Mouse (Mus musculus): ENCODE data around the gene Etl4. TPM values are rescaled to one million over a fixed set of nuclear protein-coding genes. Genes with fewer than 3 reads are reported as not detected.

Gene Etl4
- polyA plus RNA-seq, 1 experiment from 2014 or later = 32.2 TPM

DNA sequence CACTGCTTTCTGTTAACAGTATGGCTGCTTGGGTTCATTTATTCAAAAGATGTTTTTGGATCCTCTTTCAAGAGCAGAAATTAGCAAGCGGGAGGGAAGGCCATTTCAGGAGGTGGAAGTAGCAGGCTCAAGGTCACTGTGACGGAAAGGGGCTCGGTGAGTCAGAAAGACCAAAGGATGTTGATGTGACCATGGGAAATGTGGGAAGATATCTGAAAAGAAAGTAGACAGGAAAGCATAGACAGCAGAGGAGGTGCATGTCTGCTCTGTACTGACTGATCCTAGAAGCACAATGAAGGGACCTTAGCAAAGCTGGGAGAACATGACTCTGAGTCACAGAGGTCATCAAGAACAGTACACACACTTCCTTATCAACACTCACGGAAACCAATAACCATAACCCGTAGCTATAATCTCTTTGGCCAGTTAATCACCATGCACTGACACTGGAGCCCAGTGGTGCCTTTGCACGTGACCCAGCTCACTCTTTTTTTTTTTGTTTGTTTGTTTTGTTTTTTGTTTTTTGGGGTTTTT lies 866.7 kb downstream of the Etl4 start:
- no peaks in the 10 kb centered on the region for H3K9me3 ChIP-seq
- H3K36me3 ChIP-seq = no peaks in the 10 kb centered on the region
- H3K4me2 ChIP-seq = no peak overlapping the region
- ATAC-seq (ENCODE audit: insufficient read depth, low FRiP score, low read depth) = 0 out of 2 replicates have a peak, but pooled peaks have one; percentile 50
- H3K9ac ChIP-seq = no peak overlapping the region
- H3K4me3 ChIP-seq (replicated peaks) = no peak overlapping the region
- WGBS = 78% methylated on average over 6 of the region's 6 CpGs
- H3K4me1 ChIP-seq = no peaks in the 10 kb centered on the region
- H3K27ac ChIP-seq = no peak overlapping the region
- H3K27me3 ChIP-seq (replicated peaks) = no peaks in the 10 kb centered on the region

DNA sequence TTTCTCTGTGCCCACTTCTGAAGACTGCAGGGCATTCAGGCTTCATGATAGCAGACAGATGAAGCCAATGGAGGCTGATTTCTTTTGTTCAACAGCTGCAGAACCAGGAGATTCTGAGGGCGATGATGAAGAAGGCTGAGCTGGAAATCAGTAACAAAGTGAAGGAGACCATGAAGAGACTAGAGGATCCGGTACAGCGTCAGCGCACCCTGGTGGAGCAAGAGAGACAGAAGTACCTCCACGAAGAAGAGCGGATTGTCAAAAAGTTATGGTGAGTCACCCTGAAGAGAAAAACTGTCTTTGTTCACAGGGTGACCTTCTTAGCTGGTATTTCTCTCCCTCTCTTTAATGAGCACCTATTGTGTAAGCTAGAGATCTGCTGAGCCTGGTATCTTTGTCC lies 868.4 kb downstream of the Etl4 start:
- no peaks in the 10 kb centered on the region for H3K4me1 ChIP-seq
- no peak overlapping the region for H3K4me2 ChIP-seq
- no peaks in the 10 kb centered on the region for H3K9me3 ChIP-seq
- H3K27ac ChIP-seq = no peak overlapping the region
- ATAC-seq (ENCODE audit: insufficient read depth, low FRiP score, low read depth) = no peak
- 0 out of 2 replicates have a peak, but pooled peaks cover 5% of the 10 kb centered on the region for H3K36me3 ChIP-seq
- WGBS = 79% methylated on average over 6 of the region's 6 CpGs
- H3K4me3 ChIP-seq (replicated peaks) = no peak overlapping the region
- no peak overlapping the region for H3K9ac ChIP-seq
- H3K27me3 ChIP-seq (replicated peaks) = no peaks in the 10 kb centered on the region

DNA sequence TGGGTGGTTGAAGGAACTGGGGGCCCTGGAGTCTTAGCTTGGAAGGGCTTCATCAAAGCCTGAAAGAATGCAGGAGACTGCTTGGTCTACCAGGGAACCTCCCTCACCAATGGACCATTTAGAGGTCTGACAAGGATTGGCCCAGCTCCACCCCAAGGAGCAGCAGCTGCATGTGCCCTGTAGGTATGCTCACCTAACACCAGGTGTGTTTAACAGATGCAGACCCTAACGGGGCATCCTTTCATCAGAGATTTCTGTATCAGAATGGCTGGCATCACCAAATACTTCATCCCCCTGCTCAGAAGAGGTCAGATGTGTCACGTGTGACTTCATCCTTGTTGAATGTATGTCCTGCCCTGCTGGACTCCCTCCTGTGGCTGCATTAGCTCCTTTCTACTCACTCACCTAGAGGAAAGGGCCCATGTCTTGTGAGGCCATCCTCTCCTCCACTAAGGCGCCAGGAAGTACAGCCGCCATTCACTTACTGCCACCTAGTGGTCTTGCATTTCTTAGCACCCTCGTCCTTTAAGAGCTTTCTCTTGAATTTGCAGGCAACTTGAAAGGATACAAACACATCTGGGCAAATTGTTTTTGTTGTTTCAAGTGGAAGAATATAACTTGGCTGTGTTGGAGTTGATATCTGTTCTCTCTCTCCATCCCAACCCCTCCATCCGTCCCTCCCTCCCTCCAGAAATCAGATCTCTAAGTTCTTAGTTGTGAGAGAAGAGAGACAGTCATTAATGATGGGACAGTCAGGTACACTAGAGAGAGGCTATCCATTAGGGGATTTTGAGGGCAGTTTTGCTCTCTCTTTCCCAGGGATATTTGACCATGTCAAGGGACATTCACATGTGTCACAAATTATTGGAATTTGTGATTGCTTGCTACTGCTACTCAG lies 870.2 kb downstream of the Etl4 start:
- Histone ChIP-seq H3K36me3 (0 out of 2 replicates have a peak, but pooled peaks cover 14% of the 10 kb centered on the region), H3K4me1 (no peaks in the 10 kb centered on the region), H3K4me2 (no peak overlapping the region), H3K4me3 (replicated peaks) (no peak overlapping the region), H3K27ac (no peak overlapping the region), H3K9ac (no peak overlapping the region), H3K27me3 (replicated peaks) (no peaks in the 10 kb centered on the region), H3K9me3 (no peaks in the 10 kb centered on the region)
- 39% methylated on average over 6 of the region's 6 CpGs for WGBS
- ATAC-seq (ENCODE audit: insufficient read depth, low FRiP score, low read depth) = peak; percentile 55; the same call in 1 of the 2 replicates

GRCm38 (mm10) chr2:20801236-20801890 lies 891.8 kb downstream of the Etl4 start:
- Histone ChIP-seq H3K4me2 (no peak overlapping the region), H3K9me3 (no peaks in the 10 kb centered on the region), H3K27me3 (replicated peaks) (no peaks in the 10 kb centered on the region), H3K4me3 (replicated peaks) (no peak overlapping the region), H3K27ac (no peak overlapping the region), H3K9ac (no peak overlapping the region), H3K36me3 (peaks cover 14% of the 10 kb centered on the region; the same call in 1 of the 2 replicates), H3K4me1 (no peaks in the 10 kb centered on the region)
- 71% methylated on average over 8 of the region's 8 CpGs for WGBS
- ATAC-seq (ENCODE audit: insufficient read depth, low FRiP score, low read depth) = no peak

- Histone ChIP-seq H3K9ac (no peak overlapping the region), H3K27ac (no peak overlapping the region), H3K36me3 (peaks cover 17% of the 10 kb centered on the region; the same call in 1 of the 2 replicates), H3K9me3 (no peaks in the 10 kb centered on the region), H3K4me1 (no peaks in the 10 kb centered on the region), H3K27me3 (replicated peaks) (no peaks in the 10 kb centered on the region), H3K4me2 (no peak overlapping the region), H3K4me3 (replicated peaks) (no peak overlapping the region)
- 77% methylated on average over 8 of the region's 8 CpGs for WGBS
- ATAC-seq (ENCODE audit: insufficient read depth, low FRiP score, low read depth) = no peak
These were observed 901.9 kb downstream of the Etl4 start for GRCm38 (mm10) chr2:20811506-20811905.

- H3K36me3 ChIP-seq = 0 out of 2 replicates have a peak, but pooled peaks cover 2% of the 10 kb centered on the region
- H3K27ac ChIP-seq = no peak overlapping the region
- no peaks in the 10 kb centered on the region for H3K27me3 ChIP-seq (replicated peaks)
- H3K9ac ChIP-seq = no peak overlapping the region
- no peak for ATAC-seq (ENCODE audit: insufficient read depth, low FRiP score, low read depth)
- H3K9me3 ChIP-seq = no peaks in the 10 kb centered on the region
- no peak overlapping the region for H3K4me3 ChIP-seq (replicated peaks)
- 80% methylated on average over 2 of the region's 2 CpGs for WGBS
- no peak overlapping the region for H3K4me2 ChIP-seq
- no peaks in the 10 kb centered on the region for H3K4me1 ChIP-seq
These were observed 904.4 kb downstream of the Etl4 start for GRCm38 (mm10) chr2:20813986-20814385.

DNA sequence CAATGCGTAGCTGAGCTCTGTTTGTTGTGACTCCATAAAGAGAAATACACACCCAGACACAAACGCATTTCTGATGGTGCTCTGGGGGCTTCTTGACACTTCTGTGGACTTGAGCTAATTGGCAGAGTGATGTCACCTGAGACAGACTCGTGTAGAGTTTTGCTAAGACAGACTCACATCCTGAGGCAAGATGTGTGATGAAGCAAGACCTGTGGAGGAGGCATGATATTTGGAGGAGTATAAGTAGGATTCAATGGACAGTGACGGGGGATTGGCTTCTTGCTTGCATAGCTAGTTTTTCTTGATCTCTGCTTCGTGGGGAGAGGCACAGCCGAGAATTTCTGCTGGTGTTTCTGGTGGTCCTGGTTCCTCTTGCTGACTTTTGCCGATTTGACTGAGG lies 908.6 kb downstream of the Etl4 start:
- no peaks in the 10 kb centered on the region for H3K4me1 ChIP-seq
- H3K4me3 ChIP-seq (replicated peaks) = no peak overlapping the region
- no peak overlapping the region for H3K27ac ChIP-seq
- no peak overlapping the region for H3K9ac ChIP-seq
- H3K27me3 ChIP-seq (replicated peaks) = no peaks in the 10 kb centered on the region
- no peaks in the 10 kb centered on the region for H3K36me3 ChIP-seq
- no peaks in the 10 kb centered on the region for H3K9me3 ChIP-seq
- WGBS = 82% methylated on average over 7 of the region's 7 CpGs
- no peak for ATAC-seq (ENCODE audit: insufficient read depth, low FRiP score, low read depth)
- H3K4me2 ChIP-seq = no peak overlapping the region

DNA sequence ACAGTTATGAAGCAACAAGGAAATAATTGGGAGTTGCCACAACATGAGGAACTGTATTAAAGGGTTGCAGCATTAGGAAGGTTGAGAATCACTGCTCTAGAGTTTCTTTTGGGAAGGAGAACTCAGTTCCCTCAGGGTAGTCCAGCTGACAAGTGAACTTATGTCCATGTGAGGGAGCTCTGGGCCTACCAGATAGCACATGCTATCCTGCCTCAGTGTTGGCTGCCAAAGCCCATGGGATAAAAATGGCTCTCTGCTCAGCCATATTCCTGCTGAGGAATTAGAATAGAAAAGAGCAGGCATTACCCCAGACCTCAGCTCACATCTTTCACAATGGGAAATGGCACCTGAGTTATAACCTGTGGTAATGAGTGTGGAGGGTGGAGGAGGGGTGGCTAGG lies 916.7 kb downstream of the Etl4 start:
- ATAC-seq (ENCODE audit: insufficient read depth, low FRiP score, low read depth) = no peak
- H3K36me3 ChIP-seq = no peaks in the 10 kb centered on the region
- H3K27ac ChIP-seq = no peak overlapping the region
- no peak overlapping the region for H3K4me3 ChIP-seq (replicated peaks)
- H3K4me1 ChIP-seq = no peaks in the 10 kb centered on the region
- no peak overlapping the region for H3K4me2 ChIP-seq
- H3K9ac ChIP-seq = no peak overlapping the region
- H3K27me3 ChIP-seq (replicated peaks) = no peaks in the 10 kb centered on the region
- no peaks in the 10 kb centered on the region for H3K9me3 ChIP-seq

DNA sequence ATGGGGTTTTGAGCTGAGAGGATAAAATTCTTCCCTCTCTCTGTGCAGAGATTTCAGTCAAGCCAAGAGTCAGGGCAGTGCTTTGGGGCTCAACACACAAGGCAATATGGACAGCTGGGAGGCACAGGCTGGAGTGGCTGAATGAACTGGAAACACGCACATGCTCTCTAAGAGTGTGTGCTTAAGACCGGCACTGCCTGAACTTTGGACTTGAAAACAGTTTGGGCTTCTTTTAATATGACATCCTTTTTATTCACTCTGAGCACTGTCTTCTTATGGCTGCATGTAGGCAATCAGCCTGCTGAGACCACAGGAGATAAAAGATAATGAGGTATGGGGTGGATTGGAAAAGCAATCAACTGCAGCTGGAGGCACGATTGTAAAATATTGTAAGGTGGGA lies 921.3 kb downstream of the Etl4 start:
- 76% methylated on average over 3 of the region's 3 CpGs for WGBS
- peak; percentile 43; the same call in 1 of the 2 replicates for ATAC-seq (ENCODE audit: insufficient read depth, low FRiP score, low read depth)
- Histone ChIP-seq H3K4me3 (replicated peaks) (no peak overlapping the region), H3K4me1 (no peaks in the 10 kb centered on the region), H3K4me2 (no peak overlapping the region), H3K9ac (no peak overlapping the region), H3K27ac (no peak overlapping the region), H3K36me3 (no peaks in the 10 kb centered on the region), H3K9me3 (no peaks in the 10 kb centered on the region), H3K27me3 (replicated peaks) (no peaks in the 10 kb centered on the region)

DNA sequence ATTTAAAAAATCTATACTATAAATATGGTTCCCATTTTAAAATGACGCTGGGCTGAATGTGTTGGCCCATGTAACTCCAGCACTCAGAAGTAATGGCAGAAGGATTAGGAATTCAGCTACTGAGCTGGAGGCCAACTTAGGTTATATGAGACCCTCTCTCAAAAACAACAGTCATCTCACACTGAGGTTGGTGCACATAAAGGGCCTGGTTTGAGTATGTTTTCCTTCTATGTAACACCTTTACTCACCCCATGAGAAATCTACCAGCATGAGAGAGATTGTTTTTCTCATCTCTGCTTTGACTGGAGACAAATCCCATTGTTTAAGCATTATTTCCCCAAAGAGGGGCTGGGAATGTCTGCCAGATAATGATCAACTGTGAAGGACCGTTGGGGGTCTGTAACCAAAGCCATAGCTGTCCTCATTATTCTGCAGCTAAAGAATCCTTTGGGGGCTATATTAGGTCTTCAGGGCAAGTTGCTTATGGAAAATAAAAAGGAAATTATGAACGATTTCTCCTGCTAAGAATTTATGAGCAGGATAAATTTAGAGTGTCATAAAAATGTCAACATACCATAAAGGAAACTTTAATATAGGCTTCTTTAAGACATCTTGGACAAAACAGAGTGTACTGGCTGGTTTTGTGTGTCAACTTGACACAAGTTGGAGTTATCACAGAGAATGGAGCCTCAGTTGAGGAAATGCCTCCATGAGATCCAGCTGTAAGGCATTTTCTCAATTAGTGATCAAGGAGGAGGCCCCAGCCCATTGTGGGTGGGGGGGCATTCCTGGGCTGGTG lies 922.2 kb downstream of the Etl4 start:
- H3K4me1 ChIP-seq = no peaks in the 10 kb centered on the region
- no peaks in the 10 kb centered on the region for H3K27me3 ChIP-seq (replicated peaks)
- H3K9ac ChIP-seq = no peak overlapping the region
- H3K4me2 ChIP-seq = no peak overlapping the region
- H3K4me3 ChIP-seq (replicated peaks) = no peak overlapping the region
- no peaks in the 10 kb centered on the region for H3K36me3 ChIP-seq
- no peaks in the 10 kb centered on the region for H3K9me3 ChIP-seq
- ATAC-seq (ENCODE audit: insufficient read depth, low FRiP score, low read depth) = no peak
- H3K27ac ChIP-seq = no peak overlapping the region
- 66% methylated on average over 3 of the region's 3 CpGs for WGBS

GRCm38 (mm10) chr2:20849346-20849745 lies 939.8 kb downstream of the Etl4 start:
- Histone ChIP-seq H3K9ac (no peak overlapping the region), H3K27me3 (replicated peaks) (no peaks in the 10 kb centered on the region), H3K4me2 (no peak overlapping the region), H3K4me3 (replicated peaks) (no peak overlapping the region), H3K9me3 (no peaks in the 10 kb centered on the region), H3K27ac (no peak overlapping the region), H3K4me1 (no peaks in the 10 kb centered on the region), H3K36me3 (peaks cover 15% of the 10 kb centered on the region)
- no peak for ATAC-seq (ENCODE audit: insufficient read depth, low FRiP score, low read depth)
- WGBS = 91% methylated on average over 18 of the region's 18 CpGs
